Mouse (Mus musculus): Measurements from ENCODE around the gene Trim40.
"Not testable (repeated sequence)": the region's sequence is repeated elsewhere in the genome, so short reads cannot be mapped to it uniquely, and the experiment has no call there.

Gene Trim40

GRCm38 (mm10) chr17:36893387-36893786 lies 3.5 kb upstream of the Trim40 start:
- no peak for DNase-seq (ENCODE audit: low read depth, low spot score)

- DNase-seq (ENCODE audit: low read depth, low spot score), result peak; percentile 36
Measured at GRCm38 (mm10) chr17:36892362-36892761, 2.4 kb upstream of the Trim40 start.

- not testable (repeated sequence) for DNase-seq (ENCODE audit: low read depth, low spot score)
Measured at GRCm38 (mm10) chr17:36891496-36891895, 1.6 kb upstream of the Trim40 start.

- DNase-seq (ENCODE audit: low read depth, low spot score), result no peak
Measured at GRCm38 (mm10) chr17:36885132-36885790, 4.7 kb downstream of the Trim40 start.

GRCm38 (mm10) chr17:36883350-36883749 lies 6.6 kb downstream of the Trim40 start:
- DNase-seq (ENCODE audit: low read depth, low spot score), result no peak

DNA sequence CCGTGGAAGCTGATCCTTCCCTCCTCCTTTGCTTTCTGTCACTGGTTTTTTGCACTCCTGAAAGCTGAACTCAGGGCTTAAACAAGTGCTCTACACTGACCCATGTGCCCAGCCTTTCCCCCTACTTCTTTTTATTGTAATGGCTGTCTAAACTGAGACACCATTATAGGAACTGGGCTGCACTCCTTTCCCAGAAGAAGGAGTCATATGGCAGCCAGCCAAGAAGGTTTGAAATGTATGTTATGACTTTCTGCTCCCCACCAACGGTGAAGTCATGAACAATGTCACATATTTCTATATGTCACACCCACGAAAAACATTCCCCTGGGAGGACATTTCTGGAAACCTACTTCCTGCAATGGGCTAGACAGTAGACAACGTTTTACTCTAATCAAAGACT lies 15.3 kb downstream of the Trim40 start:
- no peak for DNase-seq (ENCODE audit: low read depth, low spot score)

DNA sequence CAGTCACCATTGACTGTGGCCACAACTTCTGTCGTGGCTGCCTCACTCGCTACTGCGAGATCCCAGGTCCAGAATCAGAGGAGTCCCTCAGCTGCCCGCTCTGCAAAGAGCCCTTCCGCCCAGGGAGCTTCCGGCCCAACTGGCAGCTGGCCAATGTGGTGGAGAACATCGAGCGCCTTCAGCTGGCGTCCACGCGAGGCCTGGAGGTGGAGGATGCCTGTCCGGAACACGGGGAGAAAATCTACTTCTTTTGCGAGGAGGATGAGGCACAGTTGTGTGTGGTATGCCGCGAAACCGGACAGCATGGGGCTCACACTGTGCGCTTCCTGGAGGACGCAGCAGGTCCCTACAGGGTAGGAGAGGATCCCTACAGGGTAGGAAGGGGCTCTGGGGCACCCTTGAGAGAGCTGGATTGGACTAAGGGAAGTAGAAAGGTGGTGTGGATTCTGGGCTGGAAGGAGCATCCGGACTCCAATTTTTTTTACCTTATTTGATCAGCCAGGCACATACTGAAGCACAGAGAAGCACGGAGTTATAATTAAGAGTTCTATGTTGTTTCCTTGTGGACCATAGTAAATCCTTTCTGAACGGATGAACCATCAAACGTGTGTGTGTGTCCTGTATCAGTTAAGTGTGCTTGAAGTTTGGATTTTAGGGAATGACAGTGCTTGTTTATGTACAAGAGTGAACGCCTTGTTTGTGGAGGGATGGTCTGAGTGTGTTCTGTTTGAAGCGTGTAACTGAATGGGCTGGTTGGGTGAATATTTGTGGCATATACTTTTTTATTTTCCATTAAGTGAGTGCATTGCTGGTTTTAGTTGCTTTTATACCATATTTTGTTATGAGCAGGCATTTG lies 19.7 kb downstream of the Trim40 start:
- no peak for DNase-seq (ENCODE audit: low read depth, low spot score)

DNA sequence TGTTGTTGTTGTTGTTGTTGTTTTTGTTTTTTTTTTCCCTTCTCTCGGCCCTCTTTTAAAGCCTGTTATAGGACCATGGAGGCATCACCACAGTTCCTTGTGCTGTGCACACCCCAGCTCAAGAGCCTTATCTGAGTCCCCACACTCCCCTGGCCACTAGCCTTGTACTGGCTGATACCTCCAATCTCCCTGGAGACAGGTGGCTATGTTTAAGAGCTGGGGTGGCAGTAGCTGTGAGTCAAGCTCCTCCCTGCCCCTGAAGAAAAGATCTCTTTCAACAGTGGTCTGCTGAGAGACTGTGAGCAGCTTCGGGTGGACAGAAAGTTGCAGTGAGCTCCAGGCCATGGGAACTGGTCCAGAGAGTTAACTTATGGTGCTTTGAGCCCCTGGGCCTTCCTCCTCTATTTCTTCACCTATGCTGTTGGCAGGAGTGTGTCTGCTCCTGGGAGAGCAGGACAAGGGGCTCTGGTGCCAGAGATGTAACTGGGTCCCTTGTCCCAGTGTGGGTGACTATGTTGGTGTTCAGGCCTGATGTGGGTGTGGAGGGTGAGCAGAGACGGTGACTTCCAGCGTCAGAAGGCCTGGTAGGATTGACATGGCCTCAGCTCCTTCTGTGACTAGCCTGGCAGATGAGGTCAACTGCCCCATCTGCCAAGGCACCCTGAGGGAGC lies 20.5 kb downstream of the Trim40 start, which contains the start of gene Trim10:
Trim10 (plus strand) TSS at position 291 of the 671 bp plus-strand sequence.
- DNase-seq (ENCODE audit: low read depth, low spot score), result no peak

DNA sequence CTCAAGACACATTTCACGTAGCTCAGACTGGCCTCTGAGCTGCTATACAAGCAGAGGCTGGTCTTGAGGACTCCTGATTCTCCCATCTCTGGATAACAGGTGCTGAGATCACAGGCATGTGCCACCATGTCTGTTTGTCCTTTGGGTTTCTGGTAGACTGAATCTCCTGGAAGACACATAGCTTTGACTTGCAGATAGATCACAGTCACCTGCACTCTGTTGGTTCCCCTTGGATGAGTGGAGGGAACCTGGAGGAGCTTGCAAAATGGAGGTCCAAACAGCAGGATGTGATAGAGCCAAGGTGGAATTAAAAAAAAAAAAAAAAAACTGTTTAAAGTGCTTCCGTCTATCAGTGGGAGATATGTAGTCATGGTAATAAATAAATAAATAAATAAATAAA lies 21.1 kb downstream of the Trim40 start:
- no peak for DNase-seq (ENCODE audit: low read depth, low spot score)

DNA sequence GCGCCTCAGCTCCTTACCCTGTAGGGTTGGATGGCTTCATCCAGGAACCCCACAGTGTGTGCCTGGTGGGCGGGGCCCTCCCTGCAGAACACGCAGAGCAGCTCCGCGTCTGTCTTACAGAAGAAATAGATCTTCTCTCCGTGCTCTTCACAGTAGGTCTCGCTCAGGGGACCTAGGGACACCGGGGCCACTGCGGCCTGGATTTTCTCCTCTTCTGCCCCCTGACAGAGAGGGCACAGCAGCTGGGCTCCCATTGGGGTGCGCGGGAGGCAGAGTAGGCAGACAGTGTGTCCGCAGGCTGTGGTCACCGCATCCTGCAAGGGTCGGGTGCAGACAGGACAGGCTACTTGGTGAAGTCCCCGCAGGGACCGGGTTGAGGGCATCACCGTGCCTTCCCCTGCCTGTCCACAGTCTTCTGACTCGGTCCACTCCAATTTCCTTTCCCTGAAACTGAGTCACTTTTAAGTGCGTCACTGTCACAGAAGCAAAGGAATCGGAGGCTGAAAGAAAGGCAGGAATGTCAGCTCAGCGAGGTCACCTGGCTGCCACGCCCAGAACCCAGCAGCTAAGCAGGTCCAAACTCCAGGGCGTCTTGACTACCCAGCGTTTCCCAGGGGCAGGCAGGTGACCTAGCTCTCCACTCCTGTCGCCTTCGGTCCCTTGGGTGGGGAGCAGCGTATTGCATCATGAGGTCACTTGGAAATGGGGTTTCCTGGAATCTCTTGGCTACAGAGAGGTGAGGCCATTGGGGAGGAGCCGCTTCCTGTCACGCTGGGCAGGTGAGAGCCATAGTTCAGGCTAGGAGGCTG lies 23.0 kb downstream of the Trim40 start, which contains the start of gene Trim15:
Trim15 (minus strand) TSS at position 492 of the 809 bp plus-strand sequence.
- DNase-seq (ENCODE audit: low read depth, low spot score), result no peak

GRCm38 (mm10) chr17:36861680-36862079 lies 28.2 kb downstream of the Trim40 start:
- DNase-seq (ENCODE audit: low read depth, low spot score), result no peak

DNA sequence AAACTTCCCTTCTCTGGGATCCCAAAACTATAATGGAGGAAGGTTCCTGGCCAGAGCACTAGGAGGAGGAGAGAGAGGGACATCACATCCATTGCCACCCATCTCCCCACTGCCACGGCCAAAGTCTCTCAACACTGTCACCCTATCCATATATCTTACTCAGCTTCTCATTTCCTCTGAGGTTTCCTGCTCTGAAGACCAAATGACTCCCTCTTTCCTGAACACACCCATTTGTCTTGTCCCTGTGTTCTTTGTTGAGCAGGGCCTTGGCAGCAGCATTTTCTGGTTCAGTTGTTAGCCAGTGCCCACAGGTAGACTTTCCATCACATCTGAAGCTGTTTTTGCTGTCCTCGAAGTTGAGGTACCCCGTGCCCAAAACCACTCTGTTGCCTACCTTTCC lies 31.7 kb downstream of the Trim40 start:
- DNase-seq (ENCODE audit: low read depth, low spot score), result no peak

DNA sequence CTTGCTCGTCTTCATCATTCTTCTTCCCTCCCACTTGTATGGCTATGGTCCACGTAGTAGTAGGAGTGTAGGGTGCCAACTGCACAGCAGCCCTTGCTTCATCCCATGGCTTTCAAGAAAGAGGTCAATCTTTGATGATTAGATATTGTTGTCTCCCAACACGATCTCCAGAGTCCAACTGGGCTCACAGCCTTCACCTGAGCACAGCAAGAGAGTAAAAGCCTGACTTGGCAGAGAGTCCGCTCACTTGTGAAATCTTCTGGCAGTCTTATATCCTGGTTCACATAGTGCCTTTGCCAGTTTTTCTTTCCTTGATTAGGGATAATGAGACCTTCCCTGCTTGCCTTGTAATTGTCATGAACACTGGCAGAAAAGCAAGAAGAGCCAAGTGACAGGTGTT lies 33.7 kb downstream of the Trim40 start:
- no peak for DNase-seq (ENCODE audit: low read depth, low spot score)

DNA sequence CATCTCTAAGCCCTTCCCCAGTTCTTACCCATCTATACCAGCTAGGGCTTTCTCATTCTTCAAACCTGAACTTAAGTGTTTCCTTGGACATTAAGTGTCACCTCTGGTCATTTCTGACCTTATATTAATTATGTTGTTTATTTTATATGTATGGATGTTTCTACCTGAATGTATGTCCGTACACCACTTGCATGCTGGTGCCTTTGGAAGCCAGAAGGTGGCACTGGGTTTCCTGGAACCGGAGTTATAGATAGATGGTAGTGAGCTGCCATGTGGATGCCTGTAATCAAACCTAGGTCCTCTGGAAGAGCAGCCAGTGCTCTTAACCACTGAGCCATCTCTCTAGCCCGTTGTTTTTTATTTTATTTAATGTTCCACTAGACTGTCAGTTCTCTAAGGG lies 34.4 kb downstream of the Trim40 start:
- DNase-seq (ENCODE audit: low read depth, low spot score), result no peak

DNA sequence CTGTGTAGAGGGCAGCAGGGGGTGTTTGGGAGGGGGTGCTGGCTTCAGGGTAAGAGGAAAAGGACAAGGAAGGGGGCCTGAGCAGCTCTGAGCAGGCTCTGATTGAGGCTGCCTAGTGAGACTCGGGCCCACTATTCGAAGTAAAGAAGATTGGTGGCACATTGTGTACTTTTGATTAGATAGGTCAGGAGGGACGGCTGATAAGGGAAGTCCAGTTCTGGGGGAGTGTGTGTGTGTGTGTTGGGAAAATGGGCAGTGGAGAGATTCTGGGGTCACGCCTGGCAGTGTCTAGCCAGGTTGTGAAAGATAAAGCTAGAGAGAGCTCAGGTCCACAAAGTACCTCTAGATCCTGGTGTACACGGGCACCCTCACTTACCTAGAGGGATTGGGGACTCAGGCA lies 38.3 kb downstream of the Trim40 start:
- DNase-seq (ENCODE audit: low read depth, low spot score), result no peak

- DNase-seq (ENCODE audit: low read depth, low spot score), result no peak
Measured at GRCm38 (mm10) chr17:36851200-36851599, 38.7 kb downstream of the Trim40 start.

- no peak for DNase-seq (ENCODE audit: low read depth, low spot score)
Measured at GRCm38 (mm10) chr17:36849992-36850391, 39.9 kb downstream of the Trim40 start.

GRCm38 (mm10) chr17:36848911-36849310 lies 41.0 kb downstream of the Trim40 start:
- DNase-seq (ENCODE audit: low read depth, low spot score), result no peak

DNA sequence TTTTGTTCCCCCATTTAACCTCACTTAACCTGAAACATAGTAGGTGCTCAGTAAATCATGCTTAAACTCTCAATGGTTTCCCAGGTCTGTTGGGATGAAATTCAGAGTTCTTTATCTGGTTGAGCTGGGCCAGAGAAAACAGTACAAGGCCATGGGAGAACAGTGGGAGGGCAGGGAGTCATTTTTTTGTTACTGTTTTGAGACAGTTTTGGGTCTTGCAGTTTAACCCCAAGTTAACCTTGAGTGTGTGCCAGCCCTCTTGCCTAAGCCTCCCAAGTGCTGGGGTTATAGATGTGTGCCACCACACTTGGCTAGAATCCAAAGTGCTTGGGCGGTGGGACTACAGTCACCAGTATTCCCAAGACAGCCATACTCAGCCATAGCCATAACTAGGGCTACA lies 45.2 kb downstream of the Trim40 start:
- DNase-seq (ENCODE audit: low read depth, low spot score), result no peak

GRCm38 (mm10) chr17:36844286-36844719 lies 45.6 kb downstream of the Trim40 start:
- no peak for DNase-seq (ENCODE audit: low read depth, low spot score)

DNA sequence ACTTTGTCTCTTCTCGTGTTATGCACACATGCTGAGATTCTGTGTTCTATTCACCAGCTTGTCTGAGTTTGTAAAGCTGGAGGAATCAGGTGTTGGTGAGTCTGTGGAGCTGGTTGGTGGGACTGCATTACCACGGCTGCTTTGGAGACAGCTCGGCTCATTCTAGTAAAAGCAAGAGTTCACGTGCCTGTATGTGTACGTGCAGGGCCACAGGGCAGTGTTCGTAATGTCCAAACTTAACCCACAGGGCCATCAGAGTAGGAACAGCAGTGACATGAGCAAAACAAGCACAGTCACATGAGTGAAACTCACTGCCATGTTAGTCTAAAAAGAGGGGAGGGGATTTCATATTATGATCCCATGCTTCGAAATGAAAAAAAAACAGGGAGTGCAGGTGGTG lies 46.2 kb downstream of the Trim40 start:
- no peak for DNase-seq (ENCODE audit: low read depth, low spot score)
